Mouse (Mus musculus) midbrain, embryonic 14.5 days (tissue): ENCODE measurements around the gene Dis3. TPM values are rescaled to one million over a fixed set of nuclear protein-coding genes. Genes with fewer than 3 reads are reported as not detected.

ENCODE experiments used
- ATAC-seq: fragments of 200-750 bp; cut with Nextera tagmentation; 2 replicates; pipeline ENCODE4 v1.8.0; 2017; ENCODE audit warnings: moderate number of reproducible peaks, moderate library complexity; ENCODE audit not compliant: low FRiP score, low TSS enrichment
- DNase-seq: peaks from one replicate; pipeline ENCODE4 v3.0.0-alpha.2; 2015
- H3K27ac ChIP-seq: fragments of 300-500 bp; sonication (generic); replicated peaks from 2 replicates; pipeline ENCODE4 v1.5.1; 2014; ENCODE audit warnings: mild to moderate bottlenecking, low read depth, low read length, moderate library complexity
- H3K27me3 ChIP-seq: fragments of 300-500 bp; sonication (generic); 2 replicates; pipeline ENCODE4 v1.6.1; 2014; ENCODE audit warnings: low read length, control low read depth, mixed read lengths; ENCODE audit not compliant: control insufficient read depth, insufficient read depth
- H3K36me3 ChIP-seq: fragments of 300-500 bp; sonication (generic); 2 replicates; pipeline ENCODE4 v1.6.1; 2014; ENCODE audit warnings: low read length, control low read depth; ENCODE audit not compliant: control insufficient read depth, insufficient read depth
- H3K4me1 ChIP-seq: fragments of 300-500 bp; sonication (generic); 2 replicates; pipeline ENCODE4 v1.6.1; 2014; ENCODE audit warnings: mild to moderate bottlenecking, antibody characterized with exemption, low read length, control low read depth; ENCODE audit not compliant: control insufficient read depth, insufficient read depth
- H3K4me2 ChIP-seq: fragments of 300-500 bp; sonication (generic); 2 replicates; pipeline ENCODE4 v1.6.1; 2014; ENCODE audit warnings: mild to moderate bottlenecking, low read length, moderate library complexity
- H3K4me3 ChIP-seq: fragments of 300-500 bp; sonication (generic); replicated peaks from 2 replicates; pipeline ENCODE4 v1.5.1; 2014; ENCODE audit warnings: low read depth, low read length
- H3K9ac ChIP-seq: fragments of 300-500 bp; sonication (generic); replicated peaks from 2 replicates; pipeline ENCODE4 v1.6.1; 2014; ENCODE audit warnings: mild to moderate bottlenecking, low read length, moderate library complexity
- H3K9me3 ChIP-seq: fragments of 300-500 bp; sonication (generic); 2 replicates; pipeline ENCODE4 v1.6.1; 2016; ENCODE audit warnings: low read length, control low read depth, mixed read lengths; ENCODE audit not compliant: control insufficient read depth
- WGBS: fragments of 180-500 bp; shearing (Covaris S2); extraction: QIAGEN DNeasy Blood & Tissue Kit; methylation state at CpG from one replicate; pipeline ENCODE4 v1.1.7; 2014; 5-methylcytosine and 5-hydroxymethylcytosine counted together
- polyA plus RNA-seq: library from polyadenylated mRNA; unstranded; fragments of >200 nt; fragmentation: Nextera tagmentation; extraction: Ambion mirVana; gene quantifications from 2 replicates; pipeline ENCODE4 v1.2.1, GENCODE M21; 2014

Dis3 gene
- polyA plus RNA-seq, 1 experiment from 2014 or later: 34.2 TPM

DNA sequence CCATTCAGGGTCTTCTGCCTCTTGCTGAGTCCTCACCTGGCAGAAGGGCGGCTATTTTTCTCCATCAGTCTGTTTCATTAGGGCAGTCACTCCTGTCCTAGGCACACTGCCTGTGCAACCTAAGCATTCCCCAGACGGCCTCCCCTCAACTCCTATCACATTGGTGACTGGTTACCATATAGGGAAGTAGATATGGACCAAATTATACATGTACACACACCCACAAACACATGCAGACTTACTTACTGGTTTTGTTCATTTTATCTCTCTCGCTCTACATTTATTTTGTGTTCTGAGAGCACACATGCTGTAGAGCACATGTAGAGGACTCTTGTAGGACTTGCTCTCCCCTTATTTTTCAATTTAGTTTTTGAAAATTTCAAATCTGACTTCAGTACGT lies 3.5 kb upstream of the Dis3 start:
- DNase-seq (no peak), ATAC-seq (no peak)
- no peak overlapping the region for H3K4me3 ChIP-seq
- H3K4me1 ChIP-seq: peaks cover 7% of the 10 kb centered on the region
- no peaks in the 10 kb centered on the region for H3K9me3 ChIP-seq
- H3K36me3 ChIP-seq: peaks cover 41% of the 10 kb centered on the region
- no peak overlapping the region for H3K9ac ChIP-seq
- H3K27ac ChIP-seq: no peak overlapping the region
- 95% methylated on average over 4 of the region's 4 CpGs for WGBS
- H3K4me2 ChIP-seq: no peak overlapping the region
- no peaks in the 10 kb centered on the region for H3K27me3 ChIP-seq

DNA sequence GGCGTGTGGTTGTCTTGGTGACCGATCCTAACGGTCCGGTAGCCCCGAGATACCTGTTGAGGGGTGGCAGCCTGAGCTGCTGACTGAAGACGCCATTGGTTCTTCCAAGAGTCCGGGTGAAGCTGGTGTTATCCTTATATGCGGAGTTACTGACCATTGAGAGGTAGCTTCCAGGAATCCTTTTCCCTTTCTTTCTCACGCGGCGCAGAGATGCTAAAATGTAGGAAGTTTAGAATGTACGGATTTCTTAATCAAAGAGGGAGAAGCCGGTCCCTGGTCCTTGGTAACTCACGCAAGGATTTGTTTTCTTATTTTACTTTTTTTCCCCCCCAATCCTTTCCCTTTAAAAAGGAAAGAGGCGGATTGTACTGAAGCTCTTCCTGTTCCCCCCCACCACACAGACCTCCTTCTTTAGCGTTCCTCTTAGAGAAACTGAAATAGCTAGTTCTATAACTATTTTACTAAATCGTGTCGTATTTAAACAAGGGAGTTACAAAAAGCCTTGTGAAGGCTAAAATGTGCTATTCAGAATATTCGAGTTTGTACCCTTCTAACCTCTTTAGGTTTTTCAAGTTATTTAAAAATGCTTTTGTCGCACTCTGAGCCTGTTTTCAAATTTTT lies 507 bp upstream of the Dis3 start:
- ATAC-seq (no peak), DNase-seq (no peak)
- Histone ChIP-seq H3K4me1 (peaks cover 7% of the 10 kb centered on the region), H3K9ac (peak overlapping the region; percentile 93), H3K36me3 (peaks cover 41% of the 10 kb centered on the region), H3K27ac (no peak overlapping the region), H3K9me3 (no peaks in the 10 kb centered on the region), H3K4me3 (peak overlapping the region; percentile 94), H3K4me2 (peak overlapping the region; percentile 66), H3K27me3 (no peaks in the 10 kb centered on the region)
- WGBS: 7% methylated on average over 20 of the region's 20 CpGs

DNA sequence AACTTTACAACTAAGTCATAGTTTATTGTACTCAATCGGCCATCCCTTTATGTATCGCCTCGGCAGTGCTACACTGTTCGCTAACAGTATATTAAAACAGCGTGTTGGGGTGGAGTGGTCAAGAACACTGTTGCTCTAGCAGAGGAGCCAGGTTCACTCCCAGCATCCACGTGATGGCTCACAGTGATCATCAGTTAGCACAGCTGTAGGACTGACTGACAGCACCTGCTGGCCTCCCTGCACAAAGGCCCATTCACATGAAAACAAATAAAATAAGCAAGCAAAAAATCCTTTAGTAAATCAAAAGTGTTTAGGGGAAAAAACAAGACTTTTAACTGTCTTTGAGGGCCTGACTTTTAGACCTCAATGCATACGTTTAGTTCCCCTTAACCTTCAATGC lies 10.6 kb downstream of the Dis3 start:
- H3K36me3 ChIP-seq: peaks cover 75% of the 10 kb centered on the region
- H3K4me1 ChIP-seq: no peaks in the 10 kb centered on the region
- DNase-seq (no peak), ATAC-seq (no peak)
- no peaks in the 10 kb centered on the region for H3K9me3 ChIP-seq
- no peak overlapping the region for H3K4me3 ChIP-seq
- no peak overlapping the region for H3K9ac ChIP-seq
- H3K27ac ChIP-seq: no peak overlapping the region
- H3K4me2 ChIP-seq: no peak overlapping the region
- WGBS: 94% methylated on average over 7 of the region's 7 CpGs
- no peaks in the 10 kb centered on the region for H3K27me3 ChIP-seq

DNA sequence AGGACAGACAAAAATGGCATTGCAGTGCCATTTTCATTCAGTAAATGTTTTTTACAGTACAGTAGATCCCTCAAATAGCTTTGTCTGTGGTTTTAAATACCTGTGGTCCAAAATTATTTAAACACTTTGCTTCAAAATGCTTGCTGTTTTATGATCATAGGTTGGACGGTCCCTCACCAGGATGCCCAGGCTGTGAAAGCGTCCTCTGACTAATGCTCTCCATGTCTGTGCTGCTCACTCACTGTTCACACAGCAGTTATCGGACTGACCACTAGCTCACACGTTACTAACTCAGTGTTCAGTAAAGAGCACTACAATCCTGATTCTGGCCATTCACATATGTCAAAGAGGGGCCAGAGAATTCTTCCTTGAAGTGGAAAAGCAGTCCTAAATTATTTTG lies 28.4 kb downstream of the Dis3 start:
- Histone ChIP-seq H3K9ac (no peak overlapping the region), H3K27ac (no peak overlapping the region), H3K4me3 (no peak overlapping the region), H3K4me1 (no peaks in the 10 kb centered on the region), H3K4me2 (no peak overlapping the region), H3K9me3 (no peaks in the 10 kb centered on the region), H3K36me3 (peaks cover 20% of the 10 kb centered on the region), H3K27me3 (no peaks in the 10 kb centered on the region)
- DNase-seq (no peak), ATAC-seq (no peak)
- 88% methylated on average over 4 of the region's 4 CpGs for WGBS

DNA sequence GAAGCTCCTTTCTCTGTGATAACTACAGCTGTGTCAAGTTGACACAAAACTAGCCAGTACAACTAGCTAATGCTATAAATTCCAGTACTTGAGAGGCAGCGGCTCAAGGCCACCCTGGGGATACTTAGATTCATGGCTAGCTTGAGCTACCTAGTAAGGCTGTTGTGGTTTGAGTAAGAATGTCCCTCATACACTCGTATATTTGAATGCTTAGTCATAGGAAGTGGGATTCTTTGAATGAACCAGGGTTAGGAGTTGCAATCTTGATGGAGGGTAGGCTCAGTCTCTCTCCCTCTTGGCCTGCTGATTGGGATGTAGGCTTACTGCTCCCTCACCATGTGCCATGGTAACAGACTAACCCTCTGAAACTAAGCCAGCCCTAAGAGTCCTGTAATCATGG lies 36.5 kb downstream of the Dis3 start:
- peaks cover 18% of the 10 kb centered on the region for H3K36me3 ChIP-seq
- DNase-seq (no peak), ATAC-seq (no peak)
- H3K4me1 ChIP-seq: no peaks in the 10 kb centered on the region
- no peak overlapping the region for H3K9ac ChIP-seq
- H3K4me3 ChIP-seq: no peak overlapping the region
- no peaks in the 10 kb centered on the region for H3K9me3 ChIP-seq
- H3K27ac ChIP-seq: no peak overlapping the region
- WGBS: 96% methylated on average over 2 of the region's 2 CpGs
- no peak overlapping the region for H3K4me2 ChIP-seq
- H3K27me3 ChIP-seq: no peaks in the 10 kb centered on the region

DNA sequence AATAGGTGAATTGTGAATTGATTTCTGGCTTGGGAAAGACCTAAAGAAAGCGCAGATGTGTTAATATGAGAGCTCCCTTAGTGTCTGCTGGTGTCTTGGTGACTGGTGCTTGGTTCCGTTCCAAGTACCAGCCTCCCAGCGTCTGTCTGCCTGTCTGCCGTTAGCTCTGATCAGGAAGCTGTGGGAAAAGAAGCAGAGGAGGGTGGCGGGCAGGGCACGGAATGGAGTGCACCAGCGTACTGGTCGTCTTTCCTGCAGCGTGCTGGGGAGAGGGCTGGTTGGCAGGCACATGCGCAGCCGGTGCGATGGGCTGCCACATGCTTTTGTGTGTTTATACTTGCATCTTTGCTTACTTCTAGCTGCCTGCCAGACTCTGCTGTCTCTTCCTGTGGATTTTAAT lies 39.0 kb downstream of the Dis3 start:
- Histone ChIP-seq H3K9me3 (no peaks in the 10 kb centered on the region), H3K36me3 (peaks cover 20% of the 10 kb centered on the region), H3K4me3 (no peak overlapping the region), H3K27ac (no peak overlapping the region), H3K4me2 (no peak overlapping the region), H3K9ac (no peak overlapping the region), H3K4me1 (no peaks in the 10 kb centered on the region), H3K27me3 (no peaks in the 10 kb centered on the region)
- WGBS: 94% methylated on average over 12 of the region's 12 CpGs
- DNase-seq (no peak), ATAC-seq (no peak)

DNA sequence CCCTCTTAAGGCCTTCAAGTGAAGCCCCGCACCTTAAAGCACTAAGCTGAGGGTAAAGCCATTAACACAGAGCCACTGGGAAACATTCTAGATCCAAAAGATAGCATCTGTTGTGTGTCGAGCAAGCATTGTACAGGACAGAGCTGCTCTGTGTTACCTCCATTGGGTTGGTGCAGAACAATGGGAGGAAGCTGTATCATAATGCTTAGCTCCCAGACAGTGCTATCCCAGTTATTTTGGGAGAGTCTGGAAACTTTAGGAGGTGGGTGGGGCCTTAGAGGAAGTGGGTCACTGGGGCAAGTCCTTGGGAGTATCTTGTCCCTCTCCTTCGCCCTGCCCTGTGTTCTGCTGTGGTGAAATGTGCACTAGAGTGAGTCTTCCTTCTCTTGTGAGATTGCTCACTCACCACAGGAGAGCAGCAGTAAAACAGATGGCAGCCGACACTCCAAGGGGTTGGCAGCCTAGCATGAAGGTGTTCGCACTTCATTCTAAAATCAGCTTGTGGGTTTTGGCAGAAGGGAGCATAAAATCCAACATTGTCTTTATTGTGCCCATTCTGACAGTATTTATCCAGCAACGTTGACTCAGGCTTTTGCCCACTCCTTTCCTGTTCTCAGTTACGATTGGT lies 40.5 kb downstream of the Dis3 start:
- Histone ChIP-seq H3K36me3 (peaks cover 20% of the 10 kb centered on the region), H3K4me3 (no peak overlapping the region), H3K4me1 (no peaks in the 10 kb centered on the region), H3K27ac (no peak overlapping the region), H3K9ac (no peak overlapping the region), H3K9me3 (no peaks in the 10 kb centered on the region), H3K4me2 (no peak overlapping the region), H3K27me3 (no peaks in the 10 kb centered on the region)
- 90% methylated on average over 7 of the region's 7 CpGs for WGBS
- ATAC-seq (no peak), DNase-seq (no peak)

DNA sequence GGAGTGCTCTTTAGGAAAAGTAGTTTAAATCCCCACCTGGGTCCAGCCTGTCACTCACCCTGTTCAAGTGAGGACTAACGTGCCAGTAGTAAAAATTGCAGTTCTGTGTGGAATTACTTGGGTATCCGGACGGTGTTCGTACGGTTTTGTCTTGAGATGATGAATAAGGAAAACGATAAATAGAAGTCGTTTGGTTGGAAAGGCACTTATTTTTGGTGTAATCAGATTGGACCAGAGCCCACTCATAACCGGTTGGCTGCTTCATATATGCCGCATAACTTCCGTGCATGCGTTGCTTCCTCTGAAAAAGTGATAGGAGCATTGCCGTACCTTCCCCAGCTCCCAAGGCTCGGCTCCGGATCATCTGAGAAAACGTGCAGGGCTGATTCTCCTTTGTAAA lies 52.8 kb downstream of the Dis3 start:
- under 1% methylated on average over 15 of the region's 15 CpGs for WGBS
- peak; percentile 7; the same call in 1 of the 2 replicates for ATAC-seq

More for the DNA sequence above, 52.8 kb downstream of the Dis3 start:
- DNase-seq: no peak
- Histone ChIP-seq H3K9ac (no peak overlapping the region; the same call in 1 of the 2 replicates), H3K36me3 (0 out of 2 replicates have a peak, but pooled peaks cover 3% of the 10 kb centered on the region), H3K27ac (no peak overlapping the region), H3K4me1 (peaks cover 22% of the 10 kb centered on the region), H3K9me3 (no peaks in the 10 kb centered on the region), H3K27me3 (no peaks in the 10 kb centered on the region), H3K4me3 (peak overlapping the region; percentile 99), H3K4me2 (peak overlapping the region; percentile 79)
